Mouse (Mus musculus): ENCODE data around the gene Grid1. TPM values are rescaled to one million over a fixed set of nuclear protein-coding genes. Genes with fewer than 3 reads are reported as not detected.

Grid1 gene
- total and polyA plus RNA-seq, 2 experiments = 0.46 to 0.55 TPM

- 79% methylated on average over 8 of the region's 8 CpGs for WGBS
- no peak overlapping the region for H3K9ac ChIP-seq (ENCODE audit: low read depth, low read length)
- no peak for TF ChIP-seq POLR2A (IDR thresholded peaks at IDR 0.05; ENCODE audit: extremely low read depth, insufficient read depth, low read length)
- no peak for TF ChIP-seq CTCF (IDR thresholded peaks at IDR 0.05; ENCODE audit: low read depth, low read length)
Measured at GRCm38 (mm10) chr14:34930040-34930719, 110.3 kb downstream of the Grid1 start.

GRCm38 (mm10) chr14:34933197-34933596 is 113.3 kb downstream of the Grid1 start:
- H3K4me1 ChIP-seq (ENCODE audit: control insufficient read depth, insufficient read depth, low read length) = no peaks in the 10 kb centered on the region
- H3K27ac ChIP-seq (replicated peaks; ENCODE audit: insufficient read depth, low read depth, low read length) = no peak overlapping the region
- H3K9ac ChIP-seq (ENCODE audit: low read depth, low read length) = no peak overlapping the region
- H3K27me3 ChIP-seq (ENCODE audit: control insufficient read depth, insufficient read depth, low read length) = no peaks in the 10 kb centered on the region
- H3K4me3 ChIP-seq (ENCODE audit: insufficient read depth, low read depth, low read length) = no peak overlapping the region
- WGBS = 40% methylated on average over 4 of the region's 4 CpGs
- no peaks in the 10 kb centered on the region for H3K79me2 ChIP-seq (ENCODE audit: control insufficient read depth, insufficient read depth, low read length)
- H3K36me3 ChIP-seq (ENCODE audit: control insufficient read depth, insufficient read depth, low read length) = no peaks in the 10 kb centered on the region
- TF ChIP-seq POLR2A (IDR thresholded peaks at IDR 0.05; ENCODE audit: extremely low read depth, insufficient read depth, low read length) (no peak), CTCF (IDR thresholded peaks at IDR 0.05; ENCODE audit: low read depth, low read length) (no peak)
- no peak for DNase-seq (ENCODE audit: extremely low read depth, low read depth, low spot score)

More at GRCm38 (mm10) chr14:34930040-34930719, 110.3 kb downstream of the Grid1 start:
- Histone ChIP-seq H3K27ac (replicated peaks; ENCODE audit: insufficient read depth, low read depth, low read length) (no peak overlapping the region), H3K36me3 (ENCODE audit: control insufficient read depth, insufficient read depth, low read length) (no peaks in the 10 kb centered on the region), H3K4me1 (ENCODE audit: control insufficient read depth, insufficient read depth, low read length) (no peaks in the 10 kb centered on the region), H3K79me2 (ENCODE audit: control insufficient read depth, insufficient read depth, low read length) (no peaks in the 10 kb centered on the region), H3K27me3 (ENCODE audit: control insufficient read depth, insufficient read depth, low read length) (no peaks in the 10 kb centered on the region), H3K4me3 (ENCODE audit: insufficient read depth, low read depth, low read length) (no peak overlapping the region)
- DNase-seq (ENCODE audit: extremely low read depth, low read depth, low spot score) = no peak

- Histone ChIP-seq H3K4me1 (ENCODE audit: control insufficient read depth, insufficient read depth, low read length) (no peaks in the 10 kb centered on the region), H3K27ac (replicated peaks; ENCODE audit: insufficient read depth, low read depth, low read length) (no peak overlapping the region), H3K27me3 (ENCODE audit: control insufficient read depth, insufficient read depth, low read length) (no peaks in the 10 kb centered on the region), H3K79me2 (ENCODE audit: control insufficient read depth, insufficient read depth, low read length) (no peaks in the 10 kb centered on the region), H3K4me3 (ENCODE audit: insufficient read depth, low read depth, low read length) (no peak overlapping the region), H3K9ac (ENCODE audit: low read depth, low read length) (no peak overlapping the region), H3K36me3 (ENCODE audit: control insufficient read depth, insufficient read depth, low read length) (no peaks in the 10 kb centered on the region)
- no peak for DNase-seq (ENCODE audit: extremely low read depth, low read depth, low spot score)
- TF ChIP-seq POLR2A (IDR thresholded peaks at IDR 0.05; ENCODE audit: extremely low read depth, insufficient read depth, low read length) (no peak), CTCF (IDR thresholded peaks at IDR 0.05; ENCODE audit: low read depth, low read length) (no peak)
- WGBS = 56% methylated on average over 13 of the region's 13 CpGs
Measured at GRCm38 (mm10) chr14:34936192-34936770, 116.4 kb downstream of the Grid1 start.

- Histone ChIP-seq H3K4me3 (ENCODE audit: insufficient read depth, low read depth, low read length) (no peak overlapping the region), H3K9ac (ENCODE audit: low read depth, low read length) (no peak overlapping the region), H3K27ac (replicated peaks; ENCODE audit: insufficient read depth, low read depth, low read length) (no peak overlapping the region), H3K79me2 (ENCODE audit: control insufficient read depth, insufficient read depth, low read length) (no peaks in the 10 kb centered on the region), H3K36me3 (ENCODE audit: control insufficient read depth, insufficient read depth, low read length) (no peaks in the 10 kb centered on the region), H3K4me1 (ENCODE audit: control insufficient read depth, insufficient read depth, low read length) (no peaks in the 10 kb centered on the region), H3K27me3 (ENCODE audit: control insufficient read depth, insufficient read depth, low read length) (no peaks in the 10 kb centered on the region)
- DNase-seq (ENCODE audit: extremely low read depth, low read depth, low spot score) = no peak
- TF ChIP-seq POLR2A (IDR thresholded peaks at IDR 0.05; ENCODE audit: extremely low read depth, insufficient read depth, low read length) (no peak), CTCF (IDR thresholded peaks at IDR 0.05; ENCODE audit: low read depth, low read length) (no peak)
- 90% methylated on average over 14 of the region's 14 CpGs for WGBS
Measured at GRCm38 (mm10) chr14:34944390-34944979, 124.6 kb downstream of the Grid1 start.

- no peaks in the 10 kb centered on the region for H3K27me3 ChIP-seq (ENCODE audit: control insufficient read depth, insufficient read depth, low read length)
- H3K79me2 ChIP-seq (ENCODE audit: control insufficient read depth, insufficient read depth, low read length) = no peaks in the 10 kb centered on the region
- H3K9ac ChIP-seq (ENCODE audit: low read depth, low read length) = no peak overlapping the region
- H3K4me1 ChIP-seq (ENCODE audit: control insufficient read depth, insufficient read depth, low read length) = no peaks in the 10 kb centered on the region
- no peak for DNase-seq (ENCODE audit: extremely low read depth, low read depth, low spot score)
- no peak overlapping the region for H3K4me3 ChIP-seq (ENCODE audit: insufficient read depth, low read depth, low read length)
- TF ChIP-seq CTCF (IDR thresholded peaks at IDR 0.05; ENCODE audit: low read depth, low read length) (no peak), POLR2A (IDR thresholded peaks at IDR 0.05; ENCODE audit: extremely low read depth, insufficient read depth, low read length) (no peak)
- H3K27ac ChIP-seq (replicated peaks; ENCODE audit: insufficient read depth, low read depth, low read length) = no peak overlapping the region
- H3K36me3 ChIP-seq (ENCODE audit: control insufficient read depth, insufficient read depth, low read length) = no peaks in the 10 kb centered on the region
- WGBS = 86% methylated on average over 17 of the region's 17 CpGs
Measured at GRCm38 (mm10) chr14:34945471-34946313, 125.8 kb downstream of the Grid1 start.
